Mouse (Mus musculus): ENCODE data around the gene Tarbp2. TPM values are rescaled to one million over a fixed set of nuclear protein-coding genes. Genes with fewer than 3 reads are reported as not detected.

The Tarbp2 gene
- 105 TPM in 2 replicates for polyA plus RNA-seq (2014; fragmentation: Nextera tagmentation; extraction: Ambion mirVana)

- peak within 1 kb of the TSS; percentile 69 for H3K4me3 ChIP-seq (ENCODE audit: low read depth, low read length)
- H3K36me3 ChIP-seq (ENCODE audit: control insufficient read depth, insufficient read depth, low read length), result peaks cover 23% of the 10 kb centered on the region; the same call in 1 of the 2 replicates
- DNase-seq (ENCODE audit: low spot score) (peak; percentile 98), ATAC-seq (replicated peaks; ENCODE audit: low FRiP score, low TSS enrichment, low read depth) (peak; percentile 92)
- WGBS, result under 1% methylated on average over 60 of the region's 60 CpGs
- H3K9me3 ChIP-seq (ENCODE audit: control insufficient read depth, low read length), result no peaks in the 10 kb centered on the region
- peak within 1 kb of the TSS; percentile 87 for H3K9ac ChIP-seq (ENCODE audit: low read length)
- peak within 1 kb of the TSS; percentile 98 for H3K27ac ChIP-seq (ENCODE audit: low read depth)
- peaks cover 23% of the 10 kb centered on the region for H3K4me1 ChIP-seq (replicated peaks; ENCODE audit: control insufficient read depth, insufficient read depth, low read length)
- H3K4me2 ChIP-seq (ENCODE audit: low read length), result peak within 1 kb of the TSS; percentile 85
- no peaks in the 10 kb centered on the region for H3K27me3 ChIP-seq (replicated peaks; ENCODE audit: control insufficient read depth, insufficient read depth, low read length)
These were observed at the start of gene Tarbp2 for GRCm38 (mm10) chr15:102517976-102518858. Tarbp2 (plus strand) TSS chr15:102518192.

GRCm38 (mm10) chr15:102468675-102469370 is 49.2 kb upstream of the Tarbp2 start:
- H3K4me2 ChIP-seq (ENCODE audit: low read length), result no peak overlapping the region
- H3K27ac ChIP-seq (ENCODE audit: low read depth), result no peak overlapping the region

GRCm38 (mm10) chr15:102470183-102470604 is 47.8 kb upstream of the Tarbp2 start, which contains the start of gene Pcbp2:
Pcbp2 (plus strand) TSS chr15:102470539.
- Histone ChIP-seq H3K4me1 (replicated peaks; ENCODE audit: control insufficient read depth, insufficient read depth, low read length) (peaks cover 11% of the 10 kb centered on the region; the same call in 1 of the 2 replicates), H3K4me2 (ENCODE audit: low read length) (peak within 1 kb of the TSS; percentile 85), H3K27ac (ENCODE audit: low read depth) (peak within 1 kb of the TSS; percentile 98), H3K4me3 (ENCODE audit: low read depth, low read length) (peak within 1 kb of the TSS; percentile 87), H3K36me3 (ENCODE audit: control insufficient read depth, insufficient read depth, low read length) (peaks cover 22% of the 10 kb centered on the region), H3K9ac (ENCODE audit: low read length) (peak within 1 kb of the TSS; percentile 97), H3K27me3 (replicated peaks; ENCODE audit: control insufficient read depth, insufficient read depth, low read length) (no peaks in the 10 kb centered on the region), H3K9me3 (ENCODE audit: control insufficient read depth, low read length) (no peaks in the 10 kb centered on the region)
- ATAC-seq (replicated peaks; ENCODE audit: low FRiP score, low TSS enrichment, low read depth) (peak; percentile 99), DNase-seq (ENCODE audit: low spot score) (peak; percentile 93)
- under 1% methylated on average over 36 of the region's 40 CpGs for WGBS

More at GRCm38 (mm10) chr15:102468675-102469370, 49.2 kb upstream of the Tarbp2 start:
- Histone ChIP-seq H3K36me3 (ENCODE audit: control insufficient read depth, insufficient read depth, low read length) (peaks cover 8% of the 10 kb centered on the region; the same call in 1 of the 2 replicates), H3K9me3 (ENCODE audit: control insufficient read depth, low read length) (no peaks in the 10 kb centered on the region), H3K27me3 (replicated peaks; ENCODE audit: control insufficient read depth, insufficient read depth, low read length) (no peaks in the 10 kb centered on the region), H3K4me3 (ENCODE audit: low read depth, low read length) (no peak overlapping the region), H3K9ac (ENCODE audit: low read length) (no peak overlapping the region), H3K4me1 (replicated peaks; ENCODE audit: control insufficient read depth, insufficient read depth, low read length) (peaks cover 11% of the 10 kb centered on the region; the same call in 1 of the 2 replicates)
- ATAC-seq (replicated peaks; ENCODE audit: low FRiP score, low TSS enrichment, low read depth) (no peak), DNase-seq (ENCODE audit: low spot score) (no peak)
- 92% methylated on average over 9 of the region's 9 CpGs for WGBS

GRCm38 (mm10) chr15:102470605-102471294 is 47.2 kb upstream of the Tarbp2 start:
- Histone ChIP-seq H3K4me3 (ENCODE audit: low read depth, low read length) (peak overlapping the region; percentile 87), H3K36me3 (ENCODE audit: control insufficient read depth, insufficient read depth, low read length) (peaks cover 27% of the 10 kb centered on the region), H3K9me3 (ENCODE audit: control insufficient read depth, low read length) (no peaks in the 10 kb centered on the region), H3K27ac (ENCODE audit: low read depth) (peak overlapping the region; percentile 98), H3K4me2 (ENCODE audit: low read length) (peak overlapping the region; percentile 85), H3K9ac (ENCODE audit: low read length) (peak overlapping the region; percentile 97), H3K4me1 (replicated peaks; ENCODE audit: control insufficient read depth, insufficient read depth, low read length) (peaks cover 11% of the 10 kb centered on the region; the same call in 1 of the 2 replicates), H3K27me3 (replicated peaks; ENCODE audit: control insufficient read depth, insufficient read depth, low read length) (no peaks in the 10 kb centered on the region)
- under 1% methylated on average over 40 of the region's 67 CpGs for WGBS
- ATAC-seq (replicated peaks; ENCODE audit: low FRiP score, low TSS enrichment, low read depth) (peak; percentile 73), DNase-seq (ENCODE audit: low spot score) (peak; percentile 95)

GRCm38 (mm10) chr15:102471295-102471645 is 46.7 kb upstream of the Tarbp2 start:
- Histone ChIP-seq H3K9me3 (ENCODE audit: control insufficient read depth, low read length) (no peaks in the 10 kb centered on the region), H3K4me1 (replicated peaks; ENCODE audit: control insufficient read depth, insufficient read depth, low read length) (peaks cover 11% of the 10 kb centered on the region; the same call in 1 of the 2 replicates), H3K36me3 (ENCODE audit: control insufficient read depth, insufficient read depth, low read length) (peaks cover 32% of the 10 kb centered on the region), H3K4me3 (ENCODE audit: low read depth, low read length) (peak overlapping the region; percentile 87), H3K27ac (ENCODE audit: low read depth) (peak overlapping the region; percentile 98), H3K9ac (ENCODE audit: low read length) (peak overlapping the region; percentile 97), H3K27me3 (replicated peaks; ENCODE audit: control insufficient read depth, insufficient read depth, low read length) (no peaks in the 10 kb centered on the region), H3K4me2 (ENCODE audit: low read length) (peak overlapping the region; percentile 85)
- 0% methylated on average over 10 of the region's 10 CpGs for WGBS
- ATAC-seq (replicated peaks; ENCODE audit: low FRiP score, low TSS enrichment, low read depth), result no peak
- no peak for DNase-seq (ENCODE audit: low spot score)

GRCm38 (mm10) chr15:102471727-102472126 is 46.3 kb upstream of the Tarbp2 start:
- no peak for ATAC-seq (replicated peaks; ENCODE audit: low FRiP score, low TSS enrichment, low read depth)
- Histone ChIP-seq H3K27me3 (replicated peaks; ENCODE audit: control insufficient read depth, insufficient read depth, low read length) (no peaks in the 10 kb centered on the region), H3K9ac (ENCODE audit: low read length) (peak overlapping the region; percentile 97), H3K27ac (ENCODE audit: low read depth) (no peak overlapping the region), H3K9me3 (ENCODE audit: control insufficient read depth, low read length) (no peaks in the 10 kb centered on the region), H3K4me3 (ENCODE audit: low read depth, low read length) (peak overlapping the region; percentile 87), H3K4me1 (replicated peaks; ENCODE audit: control insufficient read depth, insufficient read depth, low read length) (peaks cover 11% of the 10 kb centered on the region; the same call in 1 of the 2 replicates), H3K36me3 (ENCODE audit: control insufficient read depth, insufficient read depth, low read length) (peaks cover 37% of the 10 kb centered on the region), H3K4me2 (ENCODE audit: low read length) (peak overlapping the region; percentile 85)
- DNase-seq (ENCODE audit: low spot score), result no peak

- no peak overlapping the region for H3K4me3 ChIP-seq (ENCODE audit: low read depth, low read length)
- peaks cover 52% of the 10 kb centered on the region for H3K36me3 ChIP-seq (ENCODE audit: control insufficient read depth, insufficient read depth, low read length)
- no peaks in the 10 kb centered on the region for H3K9me3 ChIP-seq (ENCODE audit: control insufficient read depth, low read length)
- no peak overlapping the region for H3K9ac ChIP-seq (ENCODE audit: low read length)
- 76% methylated on average over 2 of the region's 2 CpGs for WGBS
- no peak overlapping the region for H3K4me2 ChIP-seq (ENCODE audit: low read length)
- no peaks in the 10 kb centered on the region for H3K27me3 ChIP-seq (replicated peaks; ENCODE audit: control insufficient read depth, insufficient read depth, low read length)
- DNase-seq (ENCODE audit: low spot score) (no peak), ATAC-seq (replicated peaks; ENCODE audit: low FRiP score, low TSS enrichment, low read depth) (no peak)
- H3K27ac ChIP-seq (ENCODE audit: low read depth), result no peak overlapping the region
- H3K4me1 ChIP-seq (replicated peaks; ENCODE audit: control insufficient read depth, insufficient read depth, low read length), result peaks cover 11% of the 10 kb centered on the region; the same call in 1 of the 2 replicates
These were observed 44.7 kb upstream of the Tarbp2 start for GRCm38 (mm10) chr15:102473246-102473645.

- Histone ChIP-seq H3K27ac (ENCODE audit: low read depth) (no peak overlapping the region), H3K9ac (ENCODE audit: low read length) (no peak overlapping the region), H3K27me3 (replicated peaks; ENCODE audit: control insufficient read depth, insufficient read depth, low read length) (no peaks in the 10 kb centered on the region), H3K4me2 (ENCODE audit: low read length) (no peak overlapping the region), H3K36me3 (ENCODE audit: control insufficient read depth, insufficient read depth, low read length) (peaks cover 65% of the 10 kb centered on the region), H3K4me3 (ENCODE audit: low read depth, low read length) (no peak overlapping the region), H3K9me3 (ENCODE audit: control insufficient read depth, low read length) (no peaks in the 10 kb centered on the region), H3K4me1 (replicated peaks; ENCODE audit: control insufficient read depth, insufficient read depth, low read length) (peaks cover 11% of the 10 kb centered on the region; the same call in 1 of the 2 replicates)
- DNase-seq (ENCODE audit: low spot score), result no peak
- no peak for ATAC-seq (replicated peaks; ENCODE audit: low FRiP score, low TSS enrichment, low read depth)
- 96% methylated on average over 2 of the region's 2 CpGs for WGBS
These were observed 43.5 kb upstream of the Tarbp2 start for GRCm38 (mm10) chr15:102474520-102474919.

All from intestine, embryonic 14.5 days (tissue).